Mouse (Mus musculus) forebrain, embryonic 13.5 days (tissue): ENCODE results near the gene Foxp1. TPM values are rescaled to one million over a fixed set of nuclear protein-coding genes. Genes with fewer than 3 reads are reported as not detected.

Source experiments
- ATAC-seq: fragments of 200-750 bp; cut with Nextera tagmentation; 2 replicates; pipeline ENCODE4 v1.8.0; 2017
- H3K27ac ChIP-seq: fragments of 300-500 bp; sonication (generic); 2 replicates; pipeline ENCODE4 v1.5.1; 2015; ENCODE audit warnings: inconsistent platforms, mild to moderate bottlenecking, moderate library complexity
- H3K27me3 ChIP-seq: fragments of 300-500 bp; sonication (generic); 2 replicates; pipeline ENCODE4 v1.6.1; 2015; ENCODE audit warnings: mild to moderate bottlenecking, inconsistent platforms
- H3K36me3 ChIP-seq: fragments of 300-500 bp; sonication (generic); 2 replicates; pipeline ENCODE4 v1.6.1; 2015; ENCODE audit warnings: mild to moderate bottlenecking, inconsistent platforms; ENCODE audit not compliant: poor library complexity, severe bottlenecking
- H3K4me1 ChIP-seq: fragments of 300-500 bp; sonication (generic); 2 replicates; pipeline ENCODE4 v1.6.1; 2015; ENCODE audit warnings: inconsistent platforms
- H3K4me2 ChIP-seq: fragments of 300-500 bp; sonication (generic); 2 replicates; pipeline ENCODE4 v1.6.1; 2015; ENCODE audit warnings: inconsistent platforms, mild to moderate bottlenecking, moderate library complexity
- H3K4me3 ChIP-seq: fragments of 300-500 bp; sonication (generic); 2 replicates; pipeline ENCODE4 v1.5.1; 2015; ENCODE audit warnings: mild to moderate bottlenecking, inconsistent platforms
- H3K9ac ChIP-seq: fragments of 300-500 bp; sonication (generic); 2 replicates; pipeline ENCODE4 v1.6.1; 2015; ENCODE audit warnings: mild to moderate bottlenecking, inconsistent platforms
- H3K9me3 ChIP-seq: fragments of 300-500 bp; sonication (generic); replicated peaks from 2 replicates; pipeline ENCODE4 v1.6.1; 2016; ENCODE audit warnings: inconsistent platforms
- WGBS: fragments of 180-500 bp; shearing (Covaris S2); methylation state at CpG from one replicate; pipeline ENCODE4 v1.1.7; 2015; 5-methylcytosine and 5-hydroxymethylcytosine counted together
- polyA plus RNA-seq: library from polyadenylated mRNA; unstranded; fragments of >200 nt; fragmentation: Nextera tagmentation; extraction: Ambion mirVana; gene quantifications from 2 replicates; pipeline ENCODE4 v1.2.1, GENCODE M21; 2015

The Foxp1 gene
- polyA plus RNA-seq, 1 experiment from 2014 or later = 51.3 TPM

DNA sequence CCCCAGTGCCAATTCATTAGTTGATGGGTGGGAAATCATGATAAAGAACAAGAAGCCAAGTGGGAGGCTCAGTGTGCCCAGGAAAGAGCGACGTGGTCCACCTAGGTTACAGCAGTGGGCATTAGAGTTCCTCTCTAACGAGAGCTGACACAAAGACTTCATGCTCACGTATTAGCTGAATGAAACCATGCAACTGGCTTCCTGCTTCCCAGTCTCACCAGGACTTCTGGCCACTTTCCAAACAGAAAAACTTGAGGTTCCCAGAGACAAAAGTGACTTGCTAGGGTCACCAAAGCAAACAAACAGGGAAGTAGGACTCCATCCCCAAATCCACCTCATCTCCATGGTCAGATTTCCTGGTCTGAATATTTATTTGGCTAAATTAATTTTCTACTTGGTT lies 144.8 kb downstream of the Foxp1 start:
- no peak overlapping the region for H3K27ac ChIP-seq
- H3K36me3 ChIP-seq = no peaks in the 10 kb centered on the region
- H3K9me3 ChIP-seq = no peaks in the 10 kb centered on the region
- H3K9ac ChIP-seq = no peak overlapping the region
- no peak overlapping the region for H3K4me2 ChIP-seq
- H3K4me3 ChIP-seq = no peak overlapping the region
- WGBS = 38% methylated on average over 4 of the region's 4 CpGs
- ATAC-seq = no peak
- H3K27me3 ChIP-seq = no peaks in the 10 kb centered on the region
- peaks cover 39% of the 10 kb centered on the region for H3K4me1 ChIP-seq

DNA sequence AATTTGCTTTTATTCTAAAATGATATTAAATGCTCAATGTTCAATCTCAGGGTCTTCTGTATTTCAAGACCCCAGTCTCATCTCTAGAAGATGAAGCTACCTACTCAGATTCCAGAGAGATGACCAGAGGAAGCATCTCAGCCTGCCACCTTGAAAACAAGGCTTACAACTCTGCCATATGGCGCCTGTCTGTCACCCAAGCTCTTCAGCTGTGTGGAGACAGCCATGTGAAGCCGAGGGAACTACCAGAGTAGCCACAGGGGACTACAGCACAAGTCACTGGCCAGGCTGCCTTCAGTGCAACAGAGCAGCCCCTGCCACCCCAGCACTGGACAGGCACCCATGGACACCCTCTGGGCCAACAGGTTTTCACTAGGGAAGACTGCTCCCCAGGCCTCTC lies 145.4 kb downstream of the Foxp1 start:
- H3K36me3 ChIP-seq = no peaks in the 10 kb centered on the region

DNA sequence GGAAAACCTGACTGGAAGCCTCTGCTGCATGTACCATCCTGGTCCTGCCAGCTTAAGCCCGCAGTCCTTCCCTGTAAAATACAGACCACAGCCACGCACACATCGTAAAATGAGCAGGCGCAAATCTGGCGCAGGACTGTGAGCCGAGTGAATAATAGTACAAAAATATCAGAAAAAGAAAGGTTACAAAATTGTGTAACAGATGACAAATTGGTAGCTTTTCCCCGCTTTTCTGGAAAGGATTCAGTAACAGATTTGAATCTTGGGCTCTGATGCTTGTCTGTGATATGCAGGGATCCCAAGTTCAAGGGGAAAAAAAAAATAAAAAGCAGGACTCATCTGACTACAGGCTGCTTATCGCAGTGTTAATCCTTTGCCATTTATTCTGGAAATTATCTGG lies 145.8 kb downstream of the Foxp1 start:
- peak overlapping the region; percentile 37 for H3K27ac ChIP-seq
- ATAC-seq = no peak

More for the DNA sequence above, 145.4 kb downstream of the Foxp1 start:
- Histone ChIP-seq H3K9me3 (no peaks in the 10 kb centered on the region), H3K27ac (0 out of 2 replicates have a peak overlapping the region, but pooled peaks have one; percentile 37), H3K27me3 (no peaks in the 10 kb centered on the region), H3K4me1 (peaks cover 39% of the 10 kb centered on the region), H3K9ac (no peak overlapping the region), H3K4me3 (no peak overlapping the region), H3K4me2 (no peak overlapping the region)
- WGBS = 57% methylated on average over 2 of the region's 2 CpGs
- no peak for ATAC-seq

DNA sequence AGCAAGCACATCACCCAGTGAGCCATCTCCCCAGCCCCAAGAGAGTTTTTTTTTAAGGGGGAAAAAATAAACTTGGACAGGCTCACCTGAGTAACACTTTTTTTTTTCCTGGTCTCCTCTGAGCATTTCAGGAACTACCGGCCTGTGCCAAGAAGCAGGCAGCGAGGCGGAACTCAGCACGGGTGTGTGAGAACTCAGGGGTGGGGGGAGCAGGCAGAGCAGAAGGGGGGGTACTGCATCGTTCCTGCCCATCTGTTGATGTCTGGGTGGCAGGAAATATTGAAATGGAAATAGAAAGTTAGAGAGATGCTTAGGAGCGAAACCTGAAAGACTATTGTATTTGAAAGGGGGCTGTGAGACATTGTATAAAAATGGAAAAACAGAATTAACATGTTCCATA lies 146.7 kb downstream of the Foxp1 start:
- WGBS = 50% methylated on average over 6 of the region's 6 CpGs
- no peak overlapping the region for H3K27ac ChIP-seq
- H3K9ac ChIP-seq = no peak overlapping the region
- peaks cover 39% of the 10 kb centered on the region for H3K4me1 ChIP-seq
- H3K4me3 ChIP-seq = no peak overlapping the region
- H3K27me3 ChIP-seq = no peaks in the 10 kb centered on the region
- no peak overlapping the region for H3K4me2 ChIP-seq
- H3K36me3 ChIP-seq = no peaks in the 10 kb centered on the region
- peak; percentile 50; the same call in 1 of the 2 replicates for ATAC-seq
- no peaks in the 10 kb centered on the region for H3K9me3 ChIP-seq

More for the DNA sequence above, 145.8 kb downstream of the Foxp1 start:
- H3K4me3 ChIP-seq = no peak overlapping the region
- H3K9ac ChIP-seq = no peak overlapping the region
- WGBS = 85% methylated on average over 8 of the region's 8 CpGs
- H3K4me1 ChIP-seq = peaks cover 39% of the 10 kb centered on the region
- H3K9me3 ChIP-seq = no peaks in the 10 kb centered on the region
- no peak overlapping the region for H3K4me2 ChIP-seq
- no peaks in the 10 kb centered on the region for H3K36me3 ChIP-seq
- H3K27me3 ChIP-seq = no peaks in the 10 kb centered on the region

DNA sequence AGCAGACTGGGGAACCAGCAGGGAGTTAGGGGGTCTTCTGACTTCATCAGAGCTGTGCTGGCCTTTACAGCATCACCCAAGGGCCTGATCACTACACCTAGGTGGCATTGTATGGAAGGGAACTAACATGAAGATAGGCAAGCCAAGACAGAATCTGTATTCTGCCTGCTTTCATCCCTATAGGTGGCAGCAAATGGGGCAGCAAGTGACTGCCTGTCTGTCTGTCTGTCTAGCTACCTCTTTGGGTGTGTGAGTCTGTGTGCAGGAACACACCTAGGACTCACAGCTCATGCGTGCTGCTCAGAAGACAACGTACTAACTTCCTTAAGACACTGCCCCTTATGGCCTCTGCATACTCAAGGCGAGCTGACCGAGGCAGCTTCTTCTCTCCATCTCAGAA lies 147.1 kb downstream of the Foxp1 start:
- H3K9ac ChIP-seq = no peak overlapping the region

DNA sequence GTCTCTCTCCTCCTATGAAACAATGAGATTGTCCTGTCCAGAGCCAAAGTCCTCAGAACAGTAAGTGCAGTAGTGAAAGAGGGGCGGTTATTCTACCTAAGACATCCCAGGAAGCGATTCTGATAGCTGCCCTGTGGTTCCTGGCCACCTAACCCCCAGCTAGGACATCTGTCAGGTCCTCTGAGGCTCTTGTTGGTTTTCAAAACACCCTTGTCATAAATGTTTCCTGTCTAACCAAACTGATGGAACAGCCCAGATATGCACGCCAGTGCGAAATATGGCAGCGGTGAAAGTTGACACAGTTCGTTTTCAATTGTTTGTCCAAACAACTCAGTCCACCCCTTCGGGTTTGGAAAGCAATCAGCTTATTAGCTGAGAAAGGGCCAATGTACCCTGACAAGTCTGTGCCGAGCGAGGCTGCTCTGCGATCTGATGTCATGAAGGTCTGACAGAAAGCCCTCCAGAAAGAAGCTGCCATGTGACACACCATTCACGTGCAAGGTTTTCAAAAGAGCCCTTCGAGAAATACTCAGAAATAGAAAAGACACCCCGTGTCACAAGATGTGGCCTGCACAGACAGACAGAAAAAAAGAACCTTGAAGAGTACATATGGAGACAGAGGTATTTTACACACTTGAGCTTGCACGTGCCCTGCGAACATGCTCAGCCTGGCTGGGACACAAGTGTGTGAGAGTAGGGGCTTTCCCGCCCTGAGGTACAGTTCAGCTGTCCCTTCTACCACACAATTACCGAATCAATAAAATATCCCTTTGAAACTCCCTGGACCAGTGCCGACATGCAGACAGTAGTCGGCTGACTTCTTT lies 147.9 kb downstream of the Foxp1 start:
- ATAC-seq = no peak

More for the DNA sequence above, 147.1 kb downstream of the Foxp1 start:
- Histone ChIP-seq H3K27ac (peak overlapping the region; percentile 48), H3K4me1 (peaks cover 39% of the 10 kb centered on the region), H3K27me3 (no peaks in the 10 kb centered on the region), H3K9me3 (no peaks in the 10 kb centered on the region), H3K36me3 (no peaks in the 10 kb centered on the region), H3K4me3 (no peak overlapping the region), H3K4me2 (no peak overlapping the region)
- ATAC-seq = peak; percentile 16; the same call in 1 of the 2 replicates
- 84% methylated on average over 4 of the region's 4 CpGs for WGBS

DNA sequence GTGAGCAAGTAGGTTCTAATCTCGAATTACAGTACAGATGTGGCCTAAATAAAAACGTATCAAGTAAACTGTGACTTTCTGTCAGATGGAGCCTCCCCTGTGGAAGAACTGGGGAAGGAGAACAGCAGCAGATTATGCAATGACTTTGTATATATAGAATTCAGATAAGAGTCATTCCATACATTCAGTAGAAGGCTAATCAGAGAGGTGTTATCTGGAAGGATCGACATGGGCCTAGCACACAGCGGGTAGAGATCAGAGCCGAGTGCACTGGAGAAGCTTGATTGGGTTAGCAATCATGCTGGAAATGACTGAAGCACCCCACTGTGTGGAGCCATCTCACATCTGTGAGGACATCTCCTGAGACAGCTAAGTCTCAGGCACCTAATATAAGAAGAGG lies 150.1 kb downstream of the Foxp1 start:
- no peak for ATAC-seq
- no peaks in the 10 kb centered on the region for H3K9me3 ChIP-seq
- WGBS = 92% methylated on average over 5 of the region's 5 CpGs

More for the DNA sequence above, 147.9 kb downstream of the Foxp1 start:
- Histone ChIP-seq H3K9ac (no peak overlapping the region), H3K36me3 (no peaks in the 10 kb centered on the region), H3K4me3 (no peak overlapping the region), H3K27ac (no peak overlapping the region), H3K4me2 (no peak overlapping the region), H3K9me3 (no peaks in the 10 kb centered on the region), H3K27me3 (no peaks in the 10 kb centered on the region), H3K4me1 (peaks cover 39% of the 10 kb centered on the region)
- 61% methylated on average over 19 of the region's 19 CpGs for WGBS

DNA sequence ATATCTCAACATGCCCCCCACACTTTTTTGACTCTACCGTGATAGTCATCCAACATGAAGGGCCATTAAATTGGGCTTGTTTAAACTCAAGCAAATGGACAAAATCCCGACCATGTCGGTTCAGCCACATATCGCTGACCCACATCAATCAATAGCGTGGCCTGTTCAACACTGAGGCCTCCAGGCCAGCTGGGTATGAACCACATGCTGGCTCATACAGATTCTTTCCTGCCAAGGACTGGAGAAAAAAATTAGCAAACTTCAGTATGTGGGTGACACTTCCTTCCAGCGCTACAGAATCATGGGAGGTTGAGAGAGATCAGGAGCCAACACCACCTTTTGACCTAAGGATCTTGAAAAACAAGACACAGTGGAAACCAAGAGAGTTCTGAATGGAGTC lies 150.5 kb downstream of the Foxp1 start:
- WGBS = 92% methylated on average over 6 of the region's 6 CpGs
- ATAC-seq = no peak

More for the DNA sequence above, 150.1 kb downstream of the Foxp1 start:
- Histone ChIP-seq H3K4me2 (no peak overlapping the region), H3K27me3 (no peaks in the 10 kb centered on the region), H3K4me1 (peaks cover 34% of the 10 kb centered on the region), H3K27ac (no peak overlapping the region), H3K36me3 (no peaks in the 10 kb centered on the region), H3K9ac (no peak overlapping the region), H3K4me3 (no peak overlapping the region)

DNA sequence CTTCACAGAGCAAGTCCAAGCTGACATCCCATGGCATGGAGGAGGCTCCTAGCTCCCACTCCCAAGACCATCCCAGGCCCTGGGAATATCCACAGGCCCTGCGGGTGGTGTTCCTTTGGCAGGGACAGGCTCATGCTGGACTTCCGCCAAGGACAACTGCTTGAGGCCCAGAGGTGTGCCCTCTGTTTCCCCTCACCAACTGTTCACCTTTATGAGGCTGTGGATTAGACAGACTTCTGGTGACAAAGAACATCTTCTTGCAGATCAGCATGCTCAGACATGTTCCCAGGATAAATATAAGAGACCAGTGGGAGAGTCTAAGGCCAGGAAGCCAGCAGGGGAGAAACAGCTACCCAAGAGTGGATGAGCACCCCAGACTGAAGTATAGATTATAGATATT lies 152.6 kb downstream of the Foxp1 start:
- no peak for ATAC-seq
- no peaks in the 10 kb centered on the region for H3K27me3 ChIP-seq
- H3K36me3 ChIP-seq = no peaks in the 10 kb centered on the region
- H3K4me2 ChIP-seq = no peak overlapping the region
- peaks cover 10% of the 10 kb centered on the region for H3K4me1 ChIP-seq
- no peak overlapping the region for H3K4me3 ChIP-seq
- H3K9ac ChIP-seq = no peak overlapping the region
- H3K27ac ChIP-seq = no peak overlapping the region
- H3K9me3 ChIP-seq = no peaks in the 10 kb centered on the region
- WGBS = 86% methylated on average over 2 of the region's 2 CpGs

More for the DNA sequence above, 150.5 kb downstream of the Foxp1 start:
- Histone ChIP-seq H3K4me2 (no peak overlapping the region), H3K27ac (no peak overlapping the region), H3K4me1 (peaks cover 30% of the 10 kb centered on the region), H3K36me3 (no peaks in the 10 kb centered on the region), H3K9me3 (no peaks in the 10 kb centered on the region), H3K4me3 (no peak overlapping the region), H3K27me3 (no peaks in the 10 kb centered on the region), H3K9ac (no peak overlapping the region)

DNA sequence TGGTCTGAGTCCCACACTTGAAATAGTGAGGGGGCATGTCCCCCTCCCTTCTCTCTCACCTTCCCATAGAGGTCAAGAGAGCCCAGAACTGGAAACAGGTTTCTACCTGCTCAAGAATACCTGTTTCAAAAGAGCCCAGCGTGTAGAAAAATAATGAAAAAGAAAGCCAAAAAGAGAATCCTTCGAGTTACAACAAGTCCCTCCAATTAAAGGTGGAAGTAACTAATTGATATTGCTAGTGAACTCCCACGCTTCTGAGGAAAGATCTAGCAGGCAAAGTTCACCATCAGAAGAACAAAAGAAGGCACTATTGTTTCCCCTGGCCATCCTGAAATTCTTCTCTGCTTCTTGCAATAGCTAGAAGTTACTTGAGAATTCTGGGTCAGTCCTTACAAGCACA lies 153.4 kb downstream of the Foxp1 start:
- Histone ChIP-seq H3K9me3 (no peaks in the 10 kb centered on the region), H3K27me3 (no peaks in the 10 kb centered on the region), H3K9ac (no peak overlapping the region), H3K36me3 (no peaks in the 10 kb centered on the region), H3K4me1 (peaks cover 2% of the 10 kb centered on the region; the same call in 1 of the 2 replicates), H3K4me2 (no peak overlapping the region), H3K27ac (no peak overlapping the region), H3K4me3 (no peak overlapping the region)
- 79% methylated on average over 3 of the region's 3 CpGs for WGBS
- no peak for ATAC-seq

DNA sequence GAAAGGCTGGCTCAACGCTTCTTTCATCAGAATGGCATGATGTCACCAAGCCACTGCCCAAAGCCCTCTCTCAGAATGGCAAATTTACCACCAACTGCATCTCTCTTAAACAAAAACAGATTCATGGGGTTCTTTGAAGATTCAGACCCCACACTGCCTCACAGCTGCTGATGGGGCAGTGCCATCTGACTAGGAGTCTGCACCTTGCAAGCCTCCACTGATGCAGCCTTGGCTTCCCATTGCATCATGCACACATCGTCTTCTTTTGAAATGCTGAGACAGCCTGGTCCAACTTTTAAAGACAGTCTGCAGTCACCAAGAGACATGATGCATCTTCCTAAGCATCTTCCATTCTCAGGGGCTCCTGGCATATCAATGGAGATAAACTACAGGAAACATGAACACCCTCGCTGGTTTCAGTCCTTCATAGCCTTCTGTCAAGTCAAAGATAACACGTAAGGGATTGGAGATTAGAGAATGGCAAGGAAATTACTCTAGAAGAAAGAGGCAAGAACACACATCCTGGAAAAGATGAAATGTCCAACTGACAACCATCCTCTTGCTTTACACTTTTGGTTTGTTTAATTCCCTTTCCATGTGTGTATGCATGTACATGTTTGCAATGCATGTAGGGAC lies 154.3 kb downstream of the Foxp1 start:
- H3K4me3 ChIP-seq = no peak overlapping the region
- H3K27me3 ChIP-seq = no peaks in the 10 kb centered on the region
- H3K4me1 ChIP-seq = no peaks in the 10 kb centered on the region
- no peak overlapping the region for H3K9ac ChIP-seq
- H3K4me2 ChIP-seq = no peak overlapping the region
- no peaks in the 10 kb centered on the region for H3K9me3 ChIP-seq
- no peaks in the 10 kb centered on the region for H3K36me3 ChIP-seq
- no peak for ATAC-seq
- whole genome bisulfite sequencing = 89% methylated on average over 4 of the region's 4 CpGs
- H3K27ac ChIP-seq = no peak overlapping the region

DNA sequence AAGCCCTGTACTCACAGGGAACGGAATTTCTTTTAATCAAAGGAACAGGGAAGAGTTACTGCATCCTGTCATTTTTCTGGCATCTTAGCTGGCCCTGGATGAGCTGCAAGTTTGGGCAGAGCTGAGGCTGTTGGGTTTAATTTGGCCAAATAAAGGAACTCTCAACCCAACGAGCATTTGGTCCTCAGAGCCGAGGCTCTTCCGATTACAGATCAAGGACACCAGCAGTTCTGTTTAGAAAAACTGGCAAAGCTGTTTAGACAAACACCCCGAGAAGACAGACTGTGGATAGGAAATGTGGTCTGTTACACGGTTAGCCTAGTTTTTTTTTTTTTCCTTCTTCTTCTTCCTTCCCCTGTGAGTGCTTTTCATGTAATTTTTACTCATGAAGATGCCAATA lies 158.0 kb downstream of the Foxp1 start:
- no peak overlapping the region for H3K4me2 ChIP-seq
- no peaks in the 10 kb centered on the region for H3K4me1 ChIP-seq
- H3K27ac ChIP-seq = no peak overlapping the region
- H3K27me3 ChIP-seq = no peaks in the 10 kb centered on the region
- no peak for ATAC-seq
- H3K9ac ChIP-seq = no peak overlapping the region
- WGBS = 79% methylated on average over 6 of the region's 6 CpGs
- H3K4me3 ChIP-seq = no peak overlapping the region
- H3K36me3 ChIP-seq = no peaks in the 10 kb centered on the region
- H3K9me3 ChIP-seq = no peaks in the 10 kb centered on the region
